Mouse (Mus musculus) liver, adult 2 months (tissue): ENCODE measurements around the gene Gm20388.

Experiments used
- CTCF ChIP-seq: fragments of 200-500 bp; IDR thresholded peaks from 2 replicates; pipeline ENCODE4 v1.5.1; 2011; ENCODE audit warnings: low read depth, low read length, control low read depth
- POLR2A ChIP-seq: fragments of 200-500 bp; IDR thresholded peaks from 2 replicates; pipeline ENCODE4 v1.6.1; 2011; ENCODE audit warnings: low read length, control low read depth; ENCODE audit not compliant: insufficient read depth; ENCODE audit errors: extremely low read depth

GRCm38 (mm10) chr8:120741001-120741400 lies 830.4 kb downstream of the Gm20388 start:
- TF ChIP-seq CTCF: no peak
- TF ChIP-seq POLR2A: no peak
